Mouse (Mus musculus) retina, postnatal 7 days (tissue): ENCODE measurements at regions not wholly inside any gene's neighbourhood (a gene's known extent, or its start where the extent isn't known, plus 50 kb on each side); places are given as distances from the start of the nearest gene placed in this dataset.

Source experiments
- DNase-seq: peaks from one replicate; pipeline ENCODE4 v3.0.0-alpha.2; 2012; ENCODE audit warnings: low read depth, low spot score

GRCm38 (mm10) chr1:88575917-88576669, 66.2 kb upstream of the Glrp1 start:
- DNase-seq, result no peak

- DNase-seq, result no peak
Observed at GRCm38 (mm10) chr1:88575291-88575690, 65.4 kb upstream of the Glrp1 start.

- DNase-seq, result no peak
Observed at GRCm38 (mm10) chr1:88572161-88572560, 62.3 kb upstream of the Glrp1 start.

GRCm38 (mm10) chr1:88568447-88569053, 58.7 kb upstream of the Glrp1 start:
- DNase-seq, result no peak

- DNase-seq, result no peak
Observed at GRCm38 (mm10) chr1:88567198-88567597, 57.3 kb upstream of the Glrp1 start.

- no peak for DNase-seq
Observed at GRCm38 (mm10) chr1:88566426-88566825, 56.6 kb upstream of the Glrp1 start.

- DNase-seq, result no peak
Observed at GRCm38 (mm10) chr1:88564825-88565224, 55.0 kb upstream of the Glrp1 start.

GRCm38 (mm10) chr1:88562361-88562760, 52.5 kb upstream of the Glrp1 start:
- peak; percentile 28 for DNase-seq

GRCm38 (mm10) chr1:88560771-88561170, 50.9 kb upstream of the Glrp1 start:
- DNase-seq, result no peak
